Mouse (Mus musculus) forebrain, embryonic 10.5 days (tissue): ENCODE data around the gene Timp2. TPM values are rescaled to one million over a fixed set of nuclear protein-coding genes. Genes with fewer than 3 reads are reported as not detected.

Experiments
- DNase-seq: peaks from one replicate; pipeline ENCODE4 v3.0.0-alpha.2; 2017; ENCODE audit warnings: low spot score; ENCODE audit errors: extremely low spot score
- H3K27ac ChIP-seq: fragments of 300-500 bp; sonication (generic); 2 replicates; pipeline ENCODE4 v1.5.1; 2016; ENCODE audit warnings: mild to moderate bottlenecking
- H3K27me3 ChIP-seq: fragments of 300-500 bp; sonication (generic); 2 replicates; pipeline ENCODE4 v1.6.1; 2016; ENCODE audit warnings: mild to moderate bottlenecking; ENCODE audit not compliant: poor library complexity, severe bottlenecking
- H3K36me3 ChIP-seq: fragments of 300-500 bp; sonication (generic); replicated peaks from 2 replicates; pipeline ENCODE4 v1.6.1; 2016; ENCODE audit warnings: mild to moderate bottlenecking, moderate library complexity
- H3K4me1 ChIP-seq: fragments of 300-500 bp; sonication (generic); 2 replicates; pipeline ENCODE4 v1.6.1; 2016
- H3K4me3 ChIP-seq: fragments of 300-500 bp; sonication (generic); 2 replicates; pipeline ENCODE4 v1.5.1; 2016; ENCODE audit warnings: mild to moderate bottlenecking, moderate library complexity
- H3K9me3 ChIP-seq: fragments of 300-500 bp; sonication (generic); 2 replicates; pipeline ENCODE4 v1.6.1; 2016; ENCODE audit warnings: mild to moderate bottlenecking, moderate library complexity
- WGBS: fragments of 180-500 bp; shearing (Covaris S2); methylation state at CpG from one replicate; pipeline ENCODE4 v1.1.7; 2016; 5-methylcytosine and 5-hydroxymethylcytosine counted together
- polyA plus RNA-seq: library from polyadenylated mRNA; unstranded; fragments of >200 nt; fragmentation: Nextera tagmentation; extraction: Ambion mirVana; gene quantifications from 2 replicates; pipeline ENCODE4 v1.2.1, GENCODE M21; 2016

Gene Timp2
- polyA plus RNA-seq, 1 experiment from 2014 or later, result 31.3 TPM

GRCm38 (mm10) chr11:118275092-118275491 lies 80.4 kb downstream of the Timp2 start:
- Histone ChIP-seq H3K27ac (no peak overlapping the region), H3K4me3 (no peak overlapping the region), H3K27me3 (no peaks in the 10 kb centered on the region), H3K4me1 (no peaks in the 10 kb centered on the region), H3K9me3 (no peaks in the 10 kb centered on the region), H3K36me3 (peaks cover 99% of the 10 kb centered on the region)
- WGBS, result 95% methylated on average over 9 of the region's 9 CpGs
- no peak for DNase-seq

GRCm38 (mm10) chr11:118269827-118270226 lies 85.7 kb downstream of the Timp2 start:
- Histone ChIP-seq H3K4me1 (no peaks in the 10 kb centered on the region), H3K4me3 (no peak overlapping the region)

GRCm38 (mm10) chr11:118266666-118267046 lies 88.9 kb downstream of the Timp2 start:
- Histone ChIP-seq H3K4me3 (no peak overlapping the region), H3K27ac (no peak overlapping the region), H3K36me3 (peaks cover 99% of the 10 kb centered on the region), H3K27me3 (no peaks in the 10 kb centered on the region), H3K4me1 (no peaks in the 10 kb centered on the region), H3K9me3 (no peaks in the 10 kb centered on the region)
- WGBS, result 91% methylated on average over 7 of the region's 7 CpGs
- no peak for DNase-seq

More at GRCm38 (mm10) chr11:118269827-118270226, 85.7 kb downstream of the Timp2 start:
- 92% methylated on average over 3 of the region's 3 CpGs for WGBS
- H3K27ac ChIP-seq, result no peak overlapping the region
- no peak for DNase-seq
- peaks cover 99% of the 10 kb centered on the region for H3K36me3 ChIP-seq
- H3K9me3 ChIP-seq, result no peaks in the 10 kb centered on the region
- H3K27me3 ChIP-seq, result no peaks in the 10 kb centered on the region

- DNase-seq, result no peak
- Histone ChIP-seq H3K4me3 (no peak overlapping the region), H3K9me3 (no peaks in the 10 kb centered on the region), H3K27ac (no peak overlapping the region), H3K27me3 (no peaks in the 10 kb centered on the region), H3K4me1 (no peaks in the 10 kb centered on the region), H3K36me3 (peaks cover 99% of the 10 kb centered on the region)
- 92% methylated on average over 10 of the region's 10 CpGs for WGBS
These were observed 89.4 kb downstream of the Timp2 start for GRCm38 (mm10) chr11:118266044-118266665.

- peaks cover 99% of the 10 kb centered on the region for H3K36me3 ChIP-seq
- WGBS, result 95% methylated on average over 11 of the region's 11 CpGs
- DNase-seq, result no peak
These were observed 89.9 kb downstream of the Timp2 start for GRCm38 (mm10) chr11:118265621-118266020.

GRCm38 (mm10) chr11:118263146-118263545 lies 92.4 kb downstream of the Timp2 start:
- 88% methylated on average over 5 of the region's 5 CpGs for WGBS
- DNase-seq, result no peak
- Histone ChIP-seq H3K4me1 (no peaks in the 10 kb centered on the region), H3K36me3 (peaks cover 100% of the 10 kb centered on the region), H3K9me3 (no peaks in the 10 kb centered on the region), H3K4me3 (no peak overlapping the region), H3K27ac (no peak overlapping the region), H3K27me3 (no peaks in the 10 kb centered on the region)

More at GRCm38 (mm10) chr11:118265621-118266020, 89.9 kb downstream of the Timp2 start:
- Histone ChIP-seq H3K4me3 (no peak overlapping the region), H3K4me1 (no peaks in the 10 kb centered on the region), H3K27ac (no peak overlapping the region), H3K27me3 (no peaks in the 10 kb centered on the region), H3K9me3 (no peaks in the 10 kb centered on the region)

GRCm38 (mm10) chr11:118260081-118260480 lies 95.5 kb downstream of the Timp2 start:
- no peak for DNase-seq
- Histone ChIP-seq H3K9me3 (peaks cover 4% of the 10 kb centered on the region; the same call in 1 of the 2 replicates), H3K4me1 (no peaks in the 10 kb centered on the region), H3K27ac (no peak overlapping the region), H3K36me3 (peaks cover 93% of the 10 kb centered on the region), H3K4me3 (no peak overlapping the region), H3K27me3 (no peaks in the 10 kb centered on the region)
- WGBS, result 93% methylated on average over 8 of the region's 8 CpGs

- H3K9me3 ChIP-seq, result peaks cover 4% of the 10 kb centered on the region; the same call in 1 of the 2 replicates
- no peaks in the 10 kb centered on the region for H3K27me3 ChIP-seq
- WGBS, result 96% methylated on average over 8 of the region's 8 CpGs
- no peak overlapping the region for H3K4me3 ChIP-seq
- DNase-seq, result no peak
- peaks cover 88% of the 10 kb centered on the region for H3K36me3 ChIP-seq
- H3K4me1 ChIP-seq, result peaks cover 3% of the 10 kb centered on the region
- H3K27ac ChIP-seq, result no peak overlapping the region
These were observed 96.0 kb downstream of the Timp2 start for GRCm38 (mm10) chr11:118259580-118259979.

- H3K27ac ChIP-seq, result no peak overlapping the region
- peaks cover 55% of the 10 kb centered on the region for H3K36me3 ChIP-seq
- no peak for DNase-seq
- H3K4me3 ChIP-seq, result no peak overlapping the region
- peaks cover 4% of the 10 kb centered on the region; the same call in 1 of the 2 replicates for H3K9me3 ChIP-seq
- H3K27me3 ChIP-seq, result no peaks in the 10 kb centered on the region
- WGBS, result 88% methylated on average over 7 of the region's 7 CpGs
- peaks cover 8% of the 10 kb centered on the region for H3K4me1 ChIP-seq
These were observed 99.2 kb downstream of the Timp2 start for GRCm38 (mm10) chr11:118256371-118256770.

GRCm38 (mm10) chr11:118254159-118254951 lies 101.2 kb downstream of the Timp2 start:
- Histone ChIP-seq H3K36me3 (peaks cover 35% of the 10 kb centered on the region), H3K9me3 (peaks cover 4% of the 10 kb centered on the region; the same call in 1 of the 2 replicates), H3K4me3 (no peak overlapping the region), H3K27me3 (no peaks in the 10 kb centered on the region), H3K4me1 (peaks cover 12% of the 10 kb centered on the region), H3K27ac (no peak overlapping the region)
- WGBS, result 74% methylated on average over 15 of the region's 15 CpGs
- no peak for DNase-seq

- 88% methylated on average over 7 of the region's 7 CpGs for WGBS
These were observed 101.9 kb downstream of the Timp2 start for GRCm38 (mm10) chr11:118253447-118254158.

More at GRCm38 (mm10) chr11:118253447-118254158, 101.9 kb downstream of the Timp2 start:
- no peak overlapping the region for H3K27ac ChIP-seq
- peaks cover 28% of the 10 kb centered on the region for H3K36me3 ChIP-seq
- DNase-seq, result no peak
- H3K4me1 ChIP-seq, result peaks cover 19% of the 10 kb centered on the region
- H3K9me3 ChIP-seq, result peaks cover 4% of the 10 kb centered on the region; the same call in 1 of the 2 replicates
- no peaks in the 10 kb centered on the region for H3K27me3 ChIP-seq
- no peak overlapping the region for H3K4me3 ChIP-seq
